Mouse (Mus musculus) neural tube, embryonic 13.5 days (tissue): ENCODE data around the gene Ifna14. TPM values are rescaled to one million over a fixed set of nuclear protein-coding genes. Genes with fewer than 3 reads are reported as not detected.

ENCODE experiments used
- ATAC-seq: fragments of 200-750 bp; cut with Nextera tagmentation; 2 replicates; pipeline ENCODE4 v1.8.0; 2017; ENCODE audit warnings: low read depth, mild to moderate bottlenecking, moderate TSS enrichment, moderate library complexity
- H3K27ac ChIP-seq: fragments of 300-500 bp; sonication (generic); replicated peaks from 2 replicates; pipeline ENCODE4 v1.5.1; 2015; ENCODE audit warnings: moderate library complexity, mild to moderate bottlenecking, inconsistent platforms
- H3K27me3 ChIP-seq: fragments of 300-500 bp; sonication (generic); 2 replicates; pipeline ENCODE4 v1.6.1; 2015; ENCODE audit warnings: mild to moderate bottlenecking, inconsistent platforms
- H3K36me3 ChIP-seq: fragments of 300-500 bp; sonication (generic); 2 replicates; pipeline ENCODE4 v1.6.1; 2015; ENCODE audit warnings: mild to moderate bottlenecking, inconsistent platforms
- H3K4me1 ChIP-seq: fragments of 300-500 bp; sonication (generic); replicated peaks from 2 replicates; pipeline ENCODE4 v1.6.1; 2015; ENCODE audit warnings: inconsistent platforms
- H3K4me2 ChIP-seq: fragments of 300-500 bp; sonication (generic); 2 replicates; pipeline ENCODE4 v1.6.1; 2015; ENCODE audit warnings: inconsistent platforms, mild to moderate bottlenecking, moderate library complexity
- H3K4me3 ChIP-seq: fragments of 300-500 bp; sonication (generic); 2 replicates; pipeline ENCODE4 v1.5.1; 2015; ENCODE audit warnings: mild to moderate bottlenecking, inconsistent platforms
- H3K9ac ChIP-seq: fragments of 300-500 bp; sonication (generic); 2 replicates; pipeline ENCODE4 v1.6.1; 2015; ENCODE audit warnings: moderate library complexity, mild to moderate bottlenecking, inconsistent platforms
- H3K9me3 ChIP-seq: fragments of 300-500 bp; sonication (generic); 2 replicates; pipeline ENCODE4 v1.6.1; 2016; ENCODE audit warnings: inconsistent platforms
- WGBS: fragments of 180-500 bp; shearing (Covaris S2); methylation state at CpG from one replicate; pipeline ENCODE4 v1.1.7; 2015; 5-methylcytosine and 5-hydroxymethylcytosine counted together
- polyA plus RNA-seq: library from polyadenylated mRNA; unstranded; fragments of >200 nt; fragmentation: Nextera tagmentation; extraction: Ambion mirVana; gene quantifications from 2 replicates; pipeline ENCODE4 v1.2.1, GENCODE M21; 2015

Ifna14 gene
- polyA plus RNA-seq, 1 experiment from 2014 or later, result not detected

DNA sequence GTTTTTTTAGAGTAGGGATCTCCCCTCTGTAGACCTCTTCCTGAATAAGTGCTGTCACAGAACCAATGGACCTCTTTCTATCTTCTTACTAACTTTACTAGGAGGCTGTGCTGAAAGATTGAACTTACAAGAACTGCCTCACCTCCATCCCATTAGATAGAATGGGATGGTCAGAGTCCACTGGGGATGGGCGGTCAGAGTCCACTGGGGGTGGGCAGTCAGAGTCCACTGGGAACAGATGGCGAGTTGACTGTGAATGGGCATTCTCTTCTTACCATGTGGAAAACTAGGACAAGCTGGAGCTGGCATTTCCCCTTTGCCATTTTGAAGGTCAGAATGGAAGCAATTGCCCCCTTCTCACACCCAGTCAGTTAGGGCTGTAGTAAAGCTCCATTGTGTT, 38.1 kb downstream of the Ifna14 start:
- H3K9ac ChIP-seq, result no peak overlapping the region
- H3K9me3 ChIP-seq, result no peaks in the 10 kb centered on the region
- ATAC-seq, result no peak
- H3K4me2 ChIP-seq, result no peak overlapping the region
- H3K36me3 ChIP-seq, result no peaks in the 10 kb centered on the region
- 84% methylated on average over 2 of the region's 2 CpGs for WGBS
- peaks cover 5% of the 10 kb centered on the region; the same call in 1 of the 2 replicates for H3K4me1 ChIP-seq
- H3K4me3 ChIP-seq, result no peak overlapping the region
- H3K27ac ChIP-seq, result no peak overlapping the region
- no peaks in the 10 kb centered on the region for H3K27me3 ChIP-seq

GRCm38 (mm10) chr4:88530892-88531291, 40.7 kb downstream of the Ifna14 start:
- no peak overlapping the region for H3K27ac ChIP-seq
- 86% methylated on average over 2 of the region's 2 CpGs for WGBS

GRCm38 (mm10) chr4:88530271-88530670, 41.3 kb downstream of the Ifna14 start:
- no peaks in the 10 kb centered on the region for H3K9me3 ChIP-seq
- no peak overlapping the region for H3K27ac ChIP-seq
- no peak overlapping the region for H3K9ac ChIP-seq
- H3K4me2 ChIP-seq, result no peak overlapping the region
- no peak overlapping the region for H3K4me3 ChIP-seq
- H3K4me1 ChIP-seq, result no peaks in the 10 kb centered on the region
- H3K36me3 ChIP-seq, result no peaks in the 10 kb centered on the region
- no peak for ATAC-seq
- no peaks in the 10 kb centered on the region for H3K27me3 ChIP-seq
- WGBS, result 66% methylated on average over 4 of the region's 4 CpGs

More at GRCm38 (mm10) chr4:88530892-88531291, 40.7 kb downstream of the Ifna14 start:
- no peak for ATAC-seq
- H3K36me3 ChIP-seq, result no peaks in the 10 kb centered on the region
- no peaks in the 10 kb centered on the region for H3K27me3 ChIP-seq
- no peak overlapping the region for H3K4me3 ChIP-seq
- no peak overlapping the region for H3K4me2 ChIP-seq
- no peak overlapping the region for H3K9ac ChIP-seq
- no peaks in the 10 kb centered on the region for H3K4me1 ChIP-seq
- H3K9me3 ChIP-seq, result no peaks in the 10 kb centered on the region

GRCm38 (mm10) chr4:88526379-88527049, 45.1 kb downstream of the Ifna14 start:
- 83% methylated on average over 5 of the region's 5 CpGs for WGBS
- no peaks in the 10 kb centered on the region for H3K9me3 ChIP-seq
- no peaks in the 10 kb centered on the region for H3K27me3 ChIP-seq
- no peak overlapping the region for H3K4me2 ChIP-seq
- H3K9ac ChIP-seq, result no peak overlapping the region
- no peak for ATAC-seq
- no peaks in the 10 kb centered on the region for H3K4me1 ChIP-seq
- H3K36me3 ChIP-seq, result no peaks in the 10 kb centered on the region
- H3K4me3 ChIP-seq, result no peak overlapping the region
- no peak overlapping the region for H3K27ac ChIP-seq

DNA sequence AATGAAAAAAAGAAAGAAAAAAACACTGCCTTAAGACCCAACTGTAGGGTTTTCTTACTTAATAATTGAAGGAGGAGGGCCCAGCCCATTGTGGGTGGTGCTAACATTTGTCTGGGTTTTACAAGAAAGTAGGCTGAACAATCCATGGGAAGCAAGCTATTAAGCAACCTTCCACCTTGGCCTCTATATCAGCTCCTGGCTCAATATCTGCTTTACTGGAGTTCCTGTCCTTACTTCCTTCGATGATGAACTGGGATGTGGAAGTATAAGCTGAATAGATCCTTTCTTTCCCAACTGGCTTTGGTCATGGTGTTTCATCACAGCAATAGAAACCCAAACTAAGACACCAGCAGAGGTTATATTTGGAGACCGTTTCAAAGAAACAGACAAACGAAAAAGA, 46.2 kb downstream of the Ifna14 start:
- H3K36me3 ChIP-seq, result no peaks in the 10 kb centered on the region
- no peaks in the 10 kb centered on the region for H3K27me3 ChIP-seq
- H3K27ac ChIP-seq, result no peak overlapping the region
- ATAC-seq, result no peak
- no peaks in the 10 kb centered on the region for H3K4me1 ChIP-seq
- H3K9me3 ChIP-seq, result no peaks in the 10 kb centered on the region
- H3K4me2 ChIP-seq, result no peak overlapping the region
- WGBS, result 80% methylated on average over 3 of the region's 3 CpGs
- no peak overlapping the region for H3K4me3 ChIP-seq
- no peak overlapping the region for H3K9ac ChIP-seq

- Histone ChIP-seq H3K4me3 (no peak overlapping the region), H3K9me3 (no peaks in the 10 kb centered on the region), H3K27me3 (no peaks in the 10 kb centered on the region), H3K36me3 (no peaks in the 10 kb centered on the region), H3K9ac (no peak overlapping the region), H3K4me1 (no peaks in the 10 kb centered on the region), H3K4me2 (no peak overlapping the region), H3K27ac (no peak overlapping the region)
- no peak for ATAC-seq
Measured at GRCm38 (mm10) chr4:88523241-88523640, 48.4 kb downstream of the Ifna14 start.

DNA sequence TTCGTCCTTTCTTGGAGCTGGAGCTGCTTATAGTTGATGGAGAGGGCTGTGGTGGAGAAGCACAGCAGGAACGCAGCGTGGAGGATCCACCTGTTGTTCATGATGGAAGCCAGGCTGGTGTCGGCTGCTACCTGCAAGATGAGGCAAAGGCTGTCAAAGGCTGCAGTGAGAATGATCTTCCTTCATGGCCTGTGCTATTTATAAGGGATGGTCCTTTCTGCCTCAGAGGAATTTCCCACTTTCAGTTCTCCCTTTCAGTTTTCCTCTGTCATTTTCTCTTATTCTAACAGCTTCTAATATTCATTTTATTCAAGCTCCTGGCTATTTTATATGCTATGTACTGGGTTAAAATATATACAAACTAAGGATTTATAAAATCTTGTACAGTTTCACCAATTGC, 48.9 kb downstream of the Ifna14 start, which contains the start of gene Ifnb1:
TSS of gene Ifnb1 (minus strand) at position 101 of the 400 bp plus-strand sequence.
- Histone ChIP-seq H3K36me3 (no peaks in the 10 kb centered on the region), H3K27ac (no peak within 1 kb of the TSS), H3K27me3 (no peaks in the 10 kb centered on the region), H3K9me3 (no peaks in the 10 kb centered on the region), H3K4me2 (no peak within 1 kb of the TSS), H3K9ac (no peak within 1 kb of the TSS), H3K4me3 (no peak within 1 kb of the TSS), H3K4me1 (no peaks in the 10 kb centered on the region)
- no peak for ATAC-seq
- WGBS, result 81% methylated on average over 4 of the region's 4 CpGs

Other genes starting within 250 kb of the Ifna14 start
- 4.3 and 5.2 TPM in 2 replicates for gene Hacd4, start 132.9 kb downstream of the Ifna14 start, polyA plus RNA-seq
- gene Ifnb1, start 49.0 kb downstream of the Ifna14 start, polyA plus RNA-seq, result not detected in 2 replicates
- gene Ifna15, start 13.6 kb downstream of the Ifna14 start, polyA plus RNA-seq, result not detected in 2 replicates
- gene Ifna9, start 20.6 kb upstream of the Ifna14 start, polyA plus RNA-seq, result not detected in 2 replicates
- not detected in 2 replicates for gene Ifna12, start 31.6 kb upstream of the Ifna14 start, polyA plus RNA-seq
- not detected in 2 replicates for gene C87499, start 62.6 kb upstream of the Ifna14 start, polyA plus RNA-seq
- not detected in 2 replicates for gene Ifna13, start 72.7 kb upstream of the Ifna14 start, polyA plus RNA-seq
- gene Ifna16, start 105.1 kb upstream of the Ifna14 start, polyA plus RNA-seq, result not detected in 2 replicates
- not detected in 2 replicates for gene Ifna2, start 112.1 kb upstream of the Ifna14 start, polyA plus RNA-seq
- not detected in 2 replicates for gene Ifnab, start 119.6 kb upstream of the Ifna14 start, polyA plus RNA-seq
- 1.3 and 1.5 TPM in 2 replicates for gene Gm26566, start 150.0 kb upstream of the Ifna14 start, polyA plus RNA-seq
- 126 and 128 TPM in 2 replicates for gene Klhl9, start 150.7 kb upstream of the Ifna14 start, polyA plus RNA-seq
- gene Gm13271, start 183.1 kb upstream of the Ifna14 start, polyA plus RNA-seq, result not detected in 2 replicates
- gene Gm13283, start 188.3 kb upstream of the Ifna14 start, polyA plus RNA-seq, result not detected in 2 replicates
- gene Gm13290, start 202.0 kb upstream of the Ifna14 start, polyA plus RNA-seq, result not detected in 2 replicates
- not detected in 2 replicates for gene Gm13289, start 205.1 kb upstream of the Ifna14 start, polyA plus RNA-seq
- not detected in 2 replicates for gene Gm13272, start 208.1 kb upstream of the Ifna14 start, polyA plus RNA-seq
- not detected in 2 replicates for gene Ifnz, start 210.3 kb upstream of the Ifna14 start, polyA plus RNA-seq
- gene Gm13276, start 213.9 kb upstream of the Ifna14 start, polyA plus RNA-seq, result not detected in 2 replicates
- not detected in 2 replicates for gene Gm13277, start 216.8 kb upstream of the Ifna14 start, polyA plus RNA-seq
- gene Gm13278, start 219.8 kb upstream of the Ifna14 start, polyA plus RNA-seq, result not detected in 2 replicates
- not detected in 2 replicates for gene Gm13275, start 222.7 kb upstream of the Ifna14 start, polyA plus RNA-seq
- not detected in 2 replicates for gene Gm13279, start 225.6 kb upstream of the Ifna14 start, polyA plus RNA-seq
- gene Gm13285, start 227.9 kb upstream of the Ifna14 start, polyA plus RNA-seq, result 0.32 TPM in 1 of 2 replicates, not detected in the other
- gene Gm13287, start 231.5 kb upstream of the Ifna14 start, polyA plus RNA-seq, result not detected in 2 replicates
- gene Gm13288, start 233.7 kb upstream of the Ifna14 start, polyA plus RNA-seq, result not detected in 2 replicates
- gene Ifna7, start 244.4 kb upstream of the Ifna14 start, polyA plus RNA-seq, result not detected in 2 replicates
- not detected in 2 replicates for gene Ifna11, start 248.2 kb upstream of the Ifna14 start, polyA plus RNA-seq